Mouse (Mus musculus) forebrain, embryonic 15.5 days (tissue): ENCODE measurements at regions not wholly inside any gene's neighbourhood (a gene's known extent, or its start where the extent isn't known, plus 50 kb on each side); places are given as distances from the start of the nearest gene placed in this dataset.

Source experiments
- ATAC-seq: fragments of 200-750 bp; cut with Nextera tagmentation; replicated peaks from 2 replicates; pipeline ENCODE4 v1.8.0; 2017; ENCODE audit warnings: mild to moderate bottlenecking, moderate TSS enrichment, moderate library complexity
- H3K27ac ChIP-seq: fragments of 300-500 bp; sonication (generic); replicated peaks from 2 replicates; pipeline ENCODE4 v1.5.1; 2015; ENCODE audit warnings: mild to moderate bottlenecking, inconsistent platforms
- H3K27me3 ChIP-seq: fragments of 300-500 bp; sonication (generic); 2 replicates; pipeline ENCODE4 v1.6.1; 2015; ENCODE audit warnings: inconsistent platforms
- H3K36me3 ChIP-seq: fragments of 300-500 bp; sonication (generic); 2 replicates; pipeline ENCODE4 v1.6.1; 2015; ENCODE audit warnings: mild to moderate bottlenecking, inconsistent platforms
- H3K4me1 ChIP-seq: fragments of 300-500 bp; sonication (generic); 2 replicates; pipeline ENCODE4 v1.6.1; 2015; ENCODE audit warnings: inconsistent platforms
- H3K4me2 ChIP-seq: fragments of 300-500 bp; sonication (generic); replicated peaks from 2 replicates; pipeline ENCODE4 v1.6.1; 2015; ENCODE audit warnings: mild to moderate bottlenecking, inconsistent platforms
- H3K4me3 ChIP-seq: fragments of 300-500 bp; sonication (generic); 2 replicates; pipeline ENCODE4 v1.5.1; 2015; ENCODE audit warnings: mild to moderate bottlenecking, inconsistent platforms
- H3K9ac ChIP-seq: fragments of 300-500 bp; sonication (generic); replicated peaks from 2 replicates; pipeline ENCODE4 v1.6.1; 2015; ENCODE audit warnings: mild to moderate bottlenecking, inconsistent platforms
- H3K9me3 ChIP-seq: fragments of 300-500 bp; sonication (generic); 2 replicates; pipeline ENCODE4 v1.6.1; 2016; ENCODE audit warnings: inconsistent platforms
- WGBS: fragments of 180-500 bp; shearing (Covaris S2); methylation state at CpG from one replicate; pipeline ENCODE4 v1.1.7; 2015; ENCODE audit warnings: mixed read lengths; 5-methylcytosine and 5-hydroxymethylcytosine counted together

DNA sequence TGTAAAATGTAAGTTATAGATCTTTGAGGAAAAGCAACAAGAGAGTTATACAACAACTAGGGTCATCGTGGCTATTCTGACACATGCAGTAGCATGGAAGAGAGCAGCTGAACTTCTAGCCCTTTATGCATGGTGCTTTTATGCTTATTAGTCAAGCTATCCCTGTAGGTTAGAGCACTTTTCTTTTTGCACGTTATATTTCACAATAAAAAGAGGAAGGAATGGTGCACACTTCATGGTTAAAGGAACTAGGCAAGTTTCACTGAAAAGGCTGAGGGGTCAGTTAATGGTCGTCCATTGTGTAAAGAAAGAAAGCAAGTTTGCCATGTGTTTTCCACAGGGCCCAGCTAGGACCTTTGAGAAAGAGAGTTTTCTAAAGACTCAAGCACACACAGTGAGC lies 232.7 kb upstream of the Zfp703 start:
- no peaks in the 10 kb centered on the region for H3K27me3 ChIP-seq
- H3K4me2 ChIP-seq, result no peak overlapping the region
- 61% methylated on average over 3 of the region's 3 CpGs for WGBS
- ATAC-seq, result no peak
- H3K4me1 ChIP-seq, result peaks cover 21% of the 10 kb centered on the region
- H3K4me3 ChIP-seq, result no peak overlapping the region
- H3K9me3 ChIP-seq, result no peaks in the 10 kb centered on the region
- no peaks in the 10 kb centered on the region for H3K36me3 ChIP-seq
- H3K9ac ChIP-seq, result no peak overlapping the region
- H3K27ac ChIP-seq, result no peak overlapping the region

DNA sequence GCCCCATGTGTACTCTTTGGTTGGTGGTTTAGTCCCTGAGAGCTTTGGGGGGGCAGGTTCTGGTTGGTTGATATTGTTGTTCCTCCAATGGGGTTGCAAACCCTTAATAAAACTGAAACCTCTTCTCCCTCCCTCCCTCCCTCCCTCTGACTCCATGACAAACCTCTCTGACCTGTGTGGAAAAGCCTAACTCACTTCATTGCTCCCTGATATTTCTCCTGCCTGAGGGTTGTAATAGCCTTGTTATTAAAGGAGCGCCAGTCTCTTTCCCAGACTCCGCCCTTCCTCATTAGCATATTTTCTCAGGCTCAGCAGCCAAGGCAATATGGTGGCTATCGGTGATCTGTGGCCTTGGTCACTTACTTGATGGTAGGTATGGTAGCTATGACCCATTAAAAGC lies 230.3 kb upstream of the Zfp703 start:
- Histone ChIP-seq H3K27ac (peak overlapping the region; percentile 36; the same call in 1 of the 2 replicates), H3K9ac (no peak overlapping the region), H3K4me3 (no peak overlapping the region), H3K4me1 (peaks cover 21% of the 10 kb centered on the region), H3K27me3 (no peaks in the 10 kb centered on the region), H3K36me3 (no peaks in the 10 kb centered on the region), H3K9me3 (no peaks in the 10 kb centered on the region), H3K4me2 (0 out of 2 replicates have a peak overlapping the region, but pooled peaks have one; percentile 20)
- ATAC-seq, result 0 out of 2 replicates have a peak, but pooled peaks have one; percentile 1
- WGBS, result 60% methylated on average over 3 of the region's 3 CpGs

GRCm38 (mm10) chr8:26747241-26747972 lies 229.7 kb upstream of the Zfp703 start:
- Histone ChIP-seq H3K4me2 (peak overlapping the region; percentile 20), H3K9me3 (no peaks in the 10 kb centered on the region), H3K4me3 (no peak overlapping the region), H3K27me3 (no peaks in the 10 kb centered on the region), H3K27ac (peak overlapping the region; percentile 36), H3K9ac (0 out of 2 replicates have a peak overlapping the region, but pooled peaks have one; percentile 23), H3K36me3 (no peaks in the 10 kb centered on the region), H3K4me1 (peaks cover 21% of the 10 kb centered on the region)
- 24% methylated on average over 19 of the region's 19 CpGs for WGBS
- peak; percentile 74 for ATAC-seq

DNA sequence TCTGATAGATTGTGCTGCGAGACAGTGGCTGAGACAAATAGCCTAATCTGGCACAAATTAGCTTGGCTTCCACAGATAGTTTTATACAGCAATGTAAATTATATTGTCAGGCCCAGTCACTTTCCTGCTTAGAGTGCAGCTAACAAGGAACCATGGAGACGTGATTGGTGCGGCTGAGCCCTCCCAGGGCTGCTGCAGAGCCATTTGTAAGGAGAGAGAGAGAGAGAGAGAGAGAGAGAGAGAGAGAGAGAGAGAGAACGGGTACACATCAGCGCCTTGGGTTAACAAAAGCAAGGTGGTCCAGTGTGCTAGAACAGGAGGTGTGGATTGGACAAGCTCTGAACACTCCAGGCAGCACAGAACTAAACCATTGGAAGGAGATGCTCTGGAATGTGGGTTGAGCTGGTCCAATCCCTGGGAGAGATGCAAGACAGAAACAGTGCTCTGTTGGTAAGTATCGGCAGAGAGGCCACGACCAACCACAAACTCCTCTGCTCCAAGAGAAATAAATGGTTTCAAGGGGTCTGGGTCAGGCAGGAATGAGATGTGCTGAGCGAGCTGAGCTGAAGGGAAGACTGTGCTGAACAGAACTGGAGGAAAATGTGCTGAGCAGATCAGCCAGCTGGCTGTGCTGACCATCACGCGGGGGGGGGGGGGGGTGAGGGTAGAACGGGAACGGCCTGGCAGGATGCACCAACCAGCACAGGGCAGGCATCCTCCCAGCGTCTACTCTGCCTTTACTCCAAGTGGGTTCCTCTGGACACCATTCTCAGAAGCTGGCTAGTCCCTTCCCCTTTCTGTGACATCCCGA lies 228.8 kb upstream of the Zfp703 start:
- no peaks in the 10 kb centered on the region for H3K36me3 ChIP-seq
- no peak overlapping the region for H3K9ac ChIP-seq
- ATAC-seq, result peak; percentile 78
- peaks cover 21% of the 10 kb centered on the region for H3K4me1 ChIP-seq
- H3K27ac ChIP-seq, result peak overlapping the region; percentile 36
- H3K4me2 ChIP-seq, result peak overlapping the region; percentile 20; the same call in 1 of the 2 replicates
- no peaks in the 10 kb centered on the region for H3K9me3 ChIP-seq
- 44% methylated on average over 14 of the region's 14 CpGs for WGBS
- no peak overlapping the region for H3K4me3 ChIP-seq
- H3K27me3 ChIP-seq, result no peaks in the 10 kb centered on the region

DNA sequence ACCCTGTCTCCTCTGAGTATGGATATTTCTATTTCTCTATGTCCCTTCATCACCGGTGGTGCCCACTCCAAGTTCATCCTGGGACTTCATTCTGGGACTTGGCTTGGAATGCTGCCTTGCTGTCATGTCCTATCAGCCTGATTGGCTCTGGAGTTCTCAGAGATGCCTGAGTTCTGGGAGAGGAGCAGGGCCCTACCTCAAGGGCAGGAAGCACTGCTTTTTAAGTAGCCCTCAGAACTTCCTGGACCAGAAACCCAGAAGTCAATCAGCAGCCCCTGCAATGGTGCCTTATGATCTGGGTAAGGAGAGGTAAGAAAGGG lies 228.2 kb upstream of the Zfp703 start:
- Histone ChIP-seq H3K4me3 (no peak overlapping the region), H3K36me3 (no peaks in the 10 kb centered on the region), H3K27ac (no peak overlapping the region), H3K4me2 (no peak overlapping the region), H3K4me1 (peaks cover 21% of the 10 kb centered on the region), H3K27me3 (no peaks in the 10 kb centered on the region), H3K9ac (no peak overlapping the region), H3K9me3 (0 out of 2 replicates have a peak, but pooled peaks cover 3% of the 10 kb centered on the region)
- no peak for ATAC-seq
- 94% methylated on average over 1 of the region's 1 CpGs for WGBS

- 95% methylated on average over 1 of the region's 1 CpGs for WGBS
- H3K36me3 ChIP-seq, result no peaks in the 10 kb centered on the region
- H3K27ac ChIP-seq, result no peak overlapping the region
These were observed 227.0 kb upstream of the Zfp703 start for GRCm38 (mm10) chr8:26750120-26750519.

GRCm38 (mm10) chr8:26751651-26752050 lies 225.5 kb upstream of the Zfp703 start:
- Histone ChIP-seq H3K4me1 (peaks cover 19% of the 10 kb centered on the region), H3K4me3 (no peak overlapping the region), H3K36me3 (no peaks in the 10 kb centered on the region), H3K4me2 (no peak overlapping the region), H3K9ac (no peak overlapping the region), H3K9me3 (0 out of 2 replicates have a peak, but pooled peaks cover 3% of the 10 kb centered on the region), H3K27me3 (no peaks in the 10 kb centered on the region), H3K27ac (no peak overlapping the region)
- no peak for ATAC-seq
- WGBS, result 94% methylated on average over 5 of the region's 5 CpGs

More at GRCm38 (mm10) chr8:26750120-26750519, 227.0 kb upstream of the Zfp703 start:
- no peak overlapping the region for H3K9ac ChIP-seq
- H3K27me3 ChIP-seq, result no peaks in the 10 kb centered on the region
- H3K4me2 ChIP-seq, result no peak overlapping the region
- H3K4me1 ChIP-seq, result peaks cover 21% of the 10 kb centered on the region
- no peak overlapping the region for H3K4me3 ChIP-seq
- 0 out of 2 replicates have a peak, but pooled peaks cover 3% of the 10 kb centered on the region for H3K9me3 ChIP-seq
- no peak for ATAC-seq

DNA sequence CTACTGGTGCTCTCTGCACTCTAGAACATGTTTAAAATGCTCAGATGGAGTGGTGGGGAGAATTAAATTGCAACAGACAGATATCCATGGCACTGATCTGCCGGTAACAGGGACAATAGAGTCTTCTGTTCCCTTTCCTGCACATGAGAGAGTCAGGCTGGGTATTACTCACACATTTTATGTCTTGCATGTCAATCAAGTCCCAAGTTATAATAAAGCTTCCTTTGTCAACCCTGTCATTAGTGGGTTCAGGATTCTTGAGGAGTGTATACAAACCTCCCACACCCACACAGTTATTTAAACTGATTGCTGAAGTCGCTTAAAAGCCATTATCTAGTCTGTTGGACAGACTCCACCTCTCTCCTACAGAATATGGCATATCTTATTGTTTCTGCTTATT lies 220.7 kb upstream of the Zfp703 start:
- Histone ChIP-seq H3K9ac (no peak overlapping the region), H3K9me3 (peaks cover 3% of the 10 kb centered on the region; the same call in 1 of the 2 replicates), H3K4me2 (no peak overlapping the region), H3K4me3 (no peak overlapping the region), H3K27me3 (no peaks in the 10 kb centered on the region), H3K4me1 (no peaks in the 10 kb centered on the region), H3K36me3 (no peaks in the 10 kb centered on the region), H3K27ac (no peak overlapping the region)
- ATAC-seq, result 0 out of 2 replicates have a peak, but pooled peaks have one; percentile 32
- 44% methylated on average over 2 of the region's 2 CpGs for WGBS

- Histone ChIP-seq H3K27ac (no peak overlapping the region), H3K4me1 (peaks cover 8% of the 10 kb centered on the region), H3K27me3 (no peaks in the 10 kb centered on the region), H3K36me3 (no peaks in the 10 kb centered on the region), H3K4me3 (no peak overlapping the region), H3K4me2 (no peak overlapping the region), H3K9ac (no peak overlapping the region), H3K9me3 (no peaks in the 10 kb centered on the region; the same call in 1 of the 2 replicates)
- no peak for ATAC-seq
- WGBS, result 81% methylated on average over 1 of the region's 1 CpGs
These were observed 216.4 kb upstream of the Zfp703 start for GRCm38 (mm10) chr8:26760726-26761125.

DNA sequence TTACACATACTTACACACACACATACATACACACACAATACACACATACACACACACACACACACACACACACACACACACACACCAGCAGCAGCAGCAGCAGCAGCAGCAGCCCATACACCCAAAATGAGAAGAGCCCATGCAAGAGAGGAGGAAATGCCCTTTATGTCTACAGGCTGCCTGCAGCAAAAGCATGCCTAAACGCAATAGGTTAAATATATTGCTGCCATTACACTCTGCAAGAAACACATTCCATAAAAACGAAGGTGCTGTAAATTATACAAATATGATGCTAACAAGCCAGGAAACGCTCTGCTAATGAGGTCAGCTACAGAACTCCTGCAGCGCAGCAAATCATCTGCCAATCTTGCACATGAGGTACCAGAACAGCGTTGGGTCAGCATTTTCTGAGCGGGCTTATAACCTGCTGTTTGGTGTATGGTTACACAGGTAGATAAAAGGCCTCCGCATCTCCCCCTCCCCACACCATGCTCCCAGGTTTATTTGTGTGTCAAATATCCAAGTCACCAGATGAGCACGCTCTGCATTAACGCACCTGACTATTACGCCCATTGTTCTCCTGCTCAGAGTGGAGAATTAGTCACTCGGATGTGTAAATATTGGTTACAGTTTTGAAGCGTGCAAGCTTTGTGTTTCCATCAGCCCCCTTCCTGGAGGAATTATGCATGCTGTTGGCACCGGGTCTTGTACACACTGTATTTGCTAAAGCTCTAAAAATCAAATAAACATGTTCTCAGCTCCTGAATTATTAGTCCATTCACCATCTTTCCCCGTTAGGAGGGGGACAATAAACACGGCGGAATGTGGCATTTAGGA lies 214.0 kb upstream of the Zfp703 start:
- ATAC-seq, result 0 out of 2 replicates have a peak, but pooled peaks have one; percentile 41
- H3K4me2 ChIP-seq, result no peak overlapping the region
- no peaks in the 10 kb centered on the region for H3K27me3 ChIP-seq
- H3K9ac ChIP-seq, result no peak overlapping the region
- peaks cover 8% of the 10 kb centered on the region for H3K4me1 ChIP-seq
- H3K9me3 ChIP-seq, result no peaks in the 10 kb centered on the region; the same call in 1 of the 2 replicates
- no peak overlapping the region for H3K4me3 ChIP-seq
- no peak overlapping the region for H3K27ac ChIP-seq
- 64% methylated on average over 16 of the region's 16 CpGs for WGBS
- no peaks in the 10 kb centered on the region for H3K36me3 ChIP-seq

- Histone ChIP-seq H3K27ac (no peak overlapping the region), H3K9ac (no peak overlapping the region), H3K9me3 (no peaks in the 10 kb centered on the region), H3K36me3 (no peaks in the 10 kb centered on the region), H3K4me1 (no peaks in the 10 kb centered on the region), H3K4me2 (no peak overlapping the region), H3K4me3 (no peak overlapping the region), H3K27me3 (no peaks in the 10 kb centered on the region)
- WGBS, result 77% methylated on average over 10 of the region's 10 CpGs
- ATAC-seq, result no peak
These were observed 208.5 kb upstream of the Zfp703 start for GRCm38 (mm10) chr8:26768474-26769229.
